Mouse (Mus musculus): ENCODE measurements around the gene Smok2b. TPM values are rescaled to one million over a fixed set of nuclear protein-coding genes. Genes with fewer than 3 reads are reported as not detected.

Smok2b gene
- polyA plus RNA-seq (2012; rRNA removed): not detected in 2 replicates

DNA sequence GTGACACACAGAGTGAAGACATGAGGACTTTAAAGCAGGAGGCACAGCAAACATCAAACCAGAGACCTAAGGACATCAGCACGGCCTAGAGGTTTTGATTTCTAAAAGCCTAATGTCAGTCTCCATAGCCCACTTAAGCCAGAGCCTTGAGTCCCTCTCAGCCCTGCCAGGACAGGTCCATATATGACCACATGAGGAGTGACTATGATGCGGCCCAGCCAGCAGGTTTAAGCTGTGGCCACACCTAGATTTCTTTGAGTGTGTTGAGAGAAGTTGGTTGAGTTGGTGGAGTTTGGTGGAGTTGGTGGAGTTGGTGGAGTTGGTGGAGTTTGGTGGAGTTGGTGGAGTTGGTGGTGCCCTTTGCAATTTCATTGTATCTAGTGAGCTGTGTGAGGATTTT, at the start of gene Smok2b:
Gene Smok2b (plus strand): TSS at position 301 of the 400 bp plus-strand sequence.

DNA sequence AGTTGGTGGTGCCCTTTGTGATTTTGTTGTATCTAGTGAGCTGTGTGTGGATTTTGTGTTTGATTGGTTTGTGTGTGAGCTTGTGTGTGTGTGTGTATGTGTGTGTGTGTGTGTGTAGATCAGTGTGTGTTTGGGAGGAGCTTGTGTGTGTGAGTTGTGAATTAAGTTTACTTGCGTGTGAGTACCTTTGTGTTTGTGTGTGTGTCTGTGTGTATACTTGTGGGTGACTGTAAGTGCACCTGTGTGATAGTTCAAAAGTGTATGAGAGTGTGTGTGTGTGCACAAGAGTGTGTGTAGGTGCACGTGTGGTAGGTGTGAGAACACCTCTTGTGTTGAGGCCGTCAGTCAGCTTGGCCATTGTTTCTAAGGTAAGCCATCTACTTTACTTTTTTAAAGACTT, 9.2 kb upstream of the Smok2b start, which contains the start of gene Smok2a:
Gene Smok2a (plus strand): TSS at position 301 of the 400 bp plus-strand sequence.

Other genes starting within 250 kb of the Smok2b start
- 9.6 and 14.4 TPM in 2 replicates for gene Wtap, start 236.1 kb upstream of the Smok2b start, polyA plus RNA-seq (2012; rRNA removed)
- 567 and 710 TPM in 2 replicates for gene Sod2, start 223.4 kb upstream of the Smok2b start, polyA plus RNA-seq (2012; rRNA removed)
- gene Gpr31b, start 178.0 kb upstream of the Smok2b start, polyA plus RNA-seq (2012; rRNA removed): 0.74 and 0.78 TPM in 2 replicates
- 0.08 and 0.24 TPM in 2 replicates for gene Tcp10b, start 169.2 kb upstream of the Smok2b start, polyA plus RNA-seq (2012; rRNA removed)
- gene Unc93a, start 98.4 kb upstream of the Smok2b start, polyA plus RNA-seq (2012; rRNA removed): 0.07 and 0.33 TPM in 2 replicates
- gene Smok2a, start 9.1 kb upstream of the Smok2b start, polyA plus RNA-seq (2012; rRNA removed): not detected in 2 replicates
- gene Tcp10c, start 124.3 kb downstream of the Smok2b start, polyA plus RNA-seq (2012; rRNA removed): not detected in 2 replicates

Data from ovary, adult 2 months (tissue).